Comparison of ENCODE assay signal across 23 mouse cellular contexts in the genomic region with DNA sequence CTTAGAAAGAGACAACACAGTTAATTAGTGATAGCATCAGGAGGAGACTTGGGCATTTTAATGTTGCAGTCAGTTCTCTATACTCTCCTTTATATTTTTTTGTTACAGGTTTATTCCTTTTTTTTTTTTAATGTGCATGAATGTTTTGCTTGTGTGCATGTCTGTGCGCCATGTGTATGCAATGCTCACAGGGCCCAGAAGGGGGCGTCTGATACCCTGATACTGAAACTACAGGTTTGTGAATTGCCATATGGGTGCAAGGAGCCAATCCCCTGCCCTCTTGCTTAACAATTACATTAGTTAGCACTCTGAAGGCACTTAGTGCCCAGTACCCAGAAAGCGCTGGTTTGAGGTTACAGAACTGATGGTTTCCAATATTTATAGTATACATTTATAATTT.
DNase-seq lines count a peak whose midpoint lies in the region; ATAC-seq and TF ChIP-seq lines count a peak whose summit lies in the region.
"Had no signal": no experiment of that assay in that cellular context is flagged by ENCODE, and none has a peak within 500 bp of the region (broad histone marks: within the 10 kb centered on the region; RNA-seq: fewer than 3 reads in every experiment).

No protein-coding gene starts in this region.

- TF ChIP-seq EP300 in lung, postnatal 0 days (IDR thresholded peaks at IDR 0.05), result no peak

- no peak overlapping the region for H3K27ac ChIP-seq in forebrain, postnatal 0 days (ENCODE audit: low read depth, low read length)
- H3K27ac ChIP-seq in forebrain, embryonic 12.5 days, result no peak overlapping the region
- H3K27ac ChIP-seq in lung, postnatal 0 days (ENCODE audit: low read length), result no peak overlapping the region
- H3K27ac ChIP-seq in ES-E14 (ENCODE audit: insufficient read depth, low read depth, low read length, poor library complexity, severe bottlenecking), result no peak overlapping the region
- no peak overlapping the region for H3K27ac ChIP-seq in small intestine, adult 2 months (ENCODE audit: insufficient read depth, low read depth, low read length)
- H3K27ac ChIP-seq: hindbrain, embryonic 15.5 days; limb, embryonic 10.5 days; liver, embryonic 15.5 days had no signal

- in situ Hi-C loops in ES-E14 (cut with MboI; ENCODE audit: low sequenced_read_pairs in 2 of 2, unreplicated experiment in 2 of 2), result no loop called here

- H3K4me1 ChIP-seq in forebrain, postnatal 0 days (ENCODE audit: insufficient read depth), result no peaks in the 10 kb centered on the region
- H3K4me1 ChIP-seq in forebrain, embryonic 12.5 days, result peaks cover 4% of the 10 kb centered on the region; the same call in 1 of the 2 replicates
- no peaks in the 10 kb centered on the region for H3K4me1 ChIP-seq in lung, postnatal 0 days (ENCODE audit: insufficient read depth, low read depth, low read length)
- H3K4me1 ChIP-seq in ES-E14 (ENCODE audit: control insufficient read depth in 2 of 2, insufficient read depth in 2 of 2, low read length in 2 of 2, poor library complexity in 1 of 2), result no peaks in the 10 kb centered on the region
- H3K4me1 ChIP-seq in small intestine, adult 2 months (ENCODE audit: control insufficient read depth, insufficient read depth, insufficient read length, low read length), result no peaks in the 10 kb centered on the region
- H3K4me1 ChIP-seq: hindbrain, embryonic 15.5 days had no signal

- 0 out of 2 replicates have a peak, but pooled peaks have one; percentile 13 for TF ChIP-seq CTCF in forebrain, postnatal 0 days (IDR thresholded peaks at IDR 0.05; ENCODE audit: low read depth)
- TF ChIP-seq CTCF in lung, postnatal 0 days (IDR thresholded peaks at IDR 0.05), result peak; percentile 14; the same call in 1 of the 2 replicates
- peak; percentile 44; the same call in 1 of the 2 replicates for TF ChIP-seq CTCF in small intestine, adult 2 months (IDR thresholded peaks at IDR 0.05; ENCODE audit: extremely low read depth, insufficient read length, insufficient replicate concordance, low read depth, low read length)

- ATAC-seq in forebrain, postnatal 0 days, result no peak
- no peak for ATAC-seq in forebrain, embryonic 12.5 days (ENCODE audit: low FRiP score)
- no peak for ATAC-seq in lung, postnatal 0 days
- ATAC-seq: forebrain, embryonic 14.5 days had no signal

- DNase-seq in forebrain, postnatal 0 days, result no peak
- DNase-seq in lung, postnatal 0 days (ENCODE audit: low spot score), result no peak
- DNase-seq in lung, postnatal 25 days (ENCODE audit: low spot score), result no peak
- peak; percentile 48 for DNase-seq in ES-E14 (ENCODE audit: low read depth, low spot score)
- no peak for DNase-seq in adrenal gland, adult 2 months
- DNase-seq in kidney, adult 11 months, result no peak
- DNase-seq: adrenal gland, postnatal 25 days; cerebellum, adult 9-11 months; embryo, embryonic 11 days; heart, adult 18-20 months; heart, postnatal 14 days; kidney, adult 9 months; kidney, postnatal 4 days; lung, postnatal 36 days; retina, postnatal 1 day had no signal

- H3K36me3 ChIP-seq in forebrain, postnatal 0 days (ENCODE audit: insufficient read depth), result no peaks in the 10 kb centered on the region
- H3K36me3 ChIP-seq in forebrain, embryonic 12.5 days (replicated peaks), result no peaks in the 10 kb centered on the region
- no peaks in the 10 kb centered on the region for H3K36me3 ChIP-seq in lung, postnatal 0 days (ENCODE audit: insufficient read depth, low read length)
- peaks cover 4% of the 10 kb centered on the region; the same call in 1 of the 2 replicates for H3K36me3 ChIP-seq in ES-E14 (ENCODE audit: control insufficient read depth, insufficient read depth, low read length, poor library complexity, severe bottlenecking)
- H3K36me3 ChIP-seq in small intestine, adult 2 months (ENCODE audit: control insufficient read depth, insufficient read depth, low read length), result peaks cover 5% of the 10 kb centered on the region; the same call in 1 of the 2 replicates
- H3K36me3 ChIP-seq: hindbrain, embryonic 15.5 days; limb, embryonic 10.5 days; liver, embryonic 15.5 days had no signal

- no peak for TF ChIP-seq POLR2A in small intestine, adult 2 months (IDR thresholded peaks at IDR 0.05; ENCODE audit: low read depth, low read length)

- no peak overlapping the region for H3K4me2 ChIP-seq in forebrain, postnatal 0 days (ENCODE audit: low read depth)
- no peak overlapping the region for H3K4me2 ChIP-seq in forebrain, embryonic 12.5 days
- H3K4me2 ChIP-seq in lung, postnatal 0 days (replicated peaks; ENCODE audit: low read depth, low read length), result no peak overlapping the region
- H3K4me2 ChIP-seq: hindbrain, embryonic 15.5 days; liver, embryonic 15.5 days; midbrain, embryonic 11.5 days had no signal

- H3K9me3 ChIP-seq in forebrain, postnatal 0 days (ENCODE audit: low read length), result no peaks in the 10 kb centered on the region
- no peaks in the 10 kb centered on the region for H3K9me3 ChIP-seq in forebrain, embryonic 12.5 days
- no peaks in the 10 kb centered on the region for H3K9me3 ChIP-seq in lung, postnatal 0 days (ENCODE audit: low read length)
- H3K9me3 ChIP-seq in ES-E14 (ENCODE audit: control insufficient read depth, insufficient read depth, low read depth, low read length), result no peaks in the 10 kb centered on the region
- H3K9me3 ChIP-seq: hindbrain, embryonic 15.5 days; limb, embryonic 10.5 days; liver, embryonic 15.5 days had no signal

- H3K9ac ChIP-seq in forebrain, postnatal 0 days, result no peak overlapping the region
- H3K9ac ChIP-seq in forebrain, embryonic 12.5 days, result no peak overlapping the region
- no peak overlapping the region for H3K9ac ChIP-seq in lung, postnatal 0 days (replicated peaks; ENCODE audit: low read depth)
- no peak overlapping the region for H3K9ac ChIP-seq in ES-E14 (ENCODE audit: insufficient read depth, low read depth, low read length, poor library complexity, severe bottlenecking)
- H3K9ac ChIP-seq: hindbrain, embryonic 15.5 days; liver, embryonic 15.5 days had no signal

- WGBS in forebrain, postnatal 0 days, result 92% methylated on average over 3 of the region's 3 CpGs
- WGBS in forebrain, embryonic 12.5 days, result 82% methylated on average over 3 of the region's 3 CpGs
- WGBS in lung, postnatal 0 days, result 77% methylated on average over 3 of the region's 3 CpGs
- WGBS in small intestine, adult 2 months, result 84% methylated on average over 3 of the region's 3 CpGs

- H3K4me3 ChIP-seq in forebrain, postnatal 0 days (ENCODE audit: low read depth, low read length), result no peak overlapping the region
- no peak overlapping the region for H3K4me3 ChIP-seq in forebrain, embryonic 12.5 days (replicated peaks)
- H3K4me3 ChIP-seq in lung, postnatal 0 days (ENCODE audit: low read depth, low read length), result no peak overlapping the region
- H3K4me3 ChIP-seq in ES-E14 (ENCODE audit: insufficient read depth in 1 of 2, low read depth in 1 of 2, low read length in 2 of 2, poor library complexity in 1 of 2, severe bottlenecking in 1 of 2), result no peak overlapping the region
- H3K4me3 ChIP-seq in small intestine, adult 2 months (ENCODE audit: low read depth, low read length), result no peak overlapping the region
- H3K4me3 ChIP-seq: hindbrain, embryonic 15.5 days; limb, embryonic 10.5 days; liver, embryonic 15.5 days; myocyte had no signal

- no peaks in the 10 kb centered on the region for H3K27me3 ChIP-seq in forebrain, postnatal 0 days (ENCODE audit: insufficient read depth, low read length)
- H3K27me3 ChIP-seq in forebrain, embryonic 12.5 days, result no peaks in the 10 kb centered on the region
- no peaks in the 10 kb centered on the region for H3K27me3 ChIP-seq in lung, postnatal 0 days (replicated peaks; ENCODE audit: insufficient read depth, low read length)
- no peaks in the 10 kb centered on the region for H3K27me3 ChIP-seq in small intestine, adult 2 months (ENCODE audit: control insufficient read depth, insufficient read depth, low read length)
- H3K27me3 ChIP-seq: hindbrain, embryonic 15.5 days; liver, embryonic 15.5 days had no signal

TF ChIP-seq in ES-E14, 5 proteins besides CTCF, POLR2A, EP300 and RAD21:
- TF ChIP-seq CHD2 (IDR thresholded peaks at IDR 0.05; ENCODE audit: low read depth, low read length), result no peak
- peak; percentile 53 for TF ChIP-seq ZC3H11A (IDR thresholded peaks at IDR 0.05; ENCODE audit: borderline replicate concordance, low read depth, low read length)
